25 mouse cellular contexts compared by ENCODE assay signal in the genomic region with DNA sequence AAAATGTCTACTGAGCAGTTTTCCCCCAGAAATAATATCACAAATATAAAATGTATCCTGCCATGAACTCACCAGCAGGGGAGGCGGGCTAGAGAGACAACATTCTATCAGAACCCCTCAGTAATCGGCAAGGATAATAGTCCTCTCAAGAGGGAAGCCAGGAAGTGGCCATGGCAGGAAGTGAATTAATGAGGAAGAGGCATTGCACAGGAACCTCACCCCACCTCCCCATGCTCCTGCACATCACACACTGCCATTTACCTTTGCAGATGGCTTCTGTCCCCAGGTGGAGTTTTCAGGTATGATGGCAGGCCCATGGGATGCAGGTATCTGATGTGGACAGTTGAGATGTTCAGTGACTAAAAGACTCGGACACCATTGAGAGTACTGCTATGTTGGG.
"Had no signal": no experiment of that assay in that cellular context is flagged by ENCODE, and none has a peak within 500 bp of the region (broad histone marks: within the 10 kb centered on the region; RNA-seq: fewer than 3 reads in every experiment).

No protein-coding gene starts in this region.

- H3K36me3 ChIP-seq: heart, embryonic 12.5 days; hindbrain, embryonic 10.5 days; hindbrain, embryonic 12.5 days; kidney, embryonic 15.5 days; limb, embryonic 13.5 days; limb, embryonic 15.5 days had no signal

- H3K9me3 ChIP-seq: kidney, embryonic 15.5 days; limb, embryonic 13.5 days; limb, embryonic 15.5 days had no signal

- H3K27ac ChIP-seq: gastrocnemius, adult 2 months; heart, adult 2 months; hindbrain, embryonic 10.5 days; hindbrain, embryonic 12.5 days; hindbrain, embryonic 14.5 days; hindbrain, postnatal 0 days; kidney, embryonic 15.5 days; kidney, postnatal 0 days; limb, embryonic 13.5 days; limb, embryonic 15.5 days had no signal

- ATAC-seq: hindbrain, postnatal 0 days; intestine, embryonic 16.5 days had no signal

- H3K4me3 ChIP-seq: gastrocnemius, adult 2 months; heart, adult 2 months; heart, embryonic 12.5 days; hindbrain, embryonic 10.5 days; hindbrain, embryonic 12.5 days; kidney, embryonic 15.5 days; limb, embryonic 13.5 days; limb, embryonic 15.5 days had no signal

- DNase-seq: gastrocnemius, adult 2 months; gastrocnemius, postnatal 10 days; gastrocnemius, postnatal 25 days; heart, adult 11 months; heart, adult 2 months; heart, postnatal 10 days; heart, postnatal 4 days; kidney, adult 11 months; kidney, adult 2 months; kidney, adult 9 months; kidney, postnatal 14 days; kidney, postnatal 36 days; layer of hippocampus, adult 9-11 months; layer of hippocampus, postnatal 36 days; left cerebral cortex, postnatal 4 days had no signal

- H3K9ac ChIP-seq: heart, embryonic 12.5 days; hindbrain, embryonic 12.5 days; hindbrain, embryonic 14.5 days; kidney, embryonic 15.5 days; limb, embryonic 13.5 days; limb, embryonic 15.5 days had no signal

- H3K4me1 ChIP-seq: heart, embryonic 12.5 days; kidney, embryonic 15.5 days; limb, embryonic 13.5 days; limb, embryonic 15.5 days had no signal

- H3K4me2 ChIP-seq: heart, embryonic 12.5 days; hindbrain, embryonic 12.5 days; hindbrain, embryonic 14.5 days; kidney, embryonic 15.5 days; limb, embryonic 13.5 days; limb, embryonic 15.5 days had no signal

- H3K27me3 ChIP-seq: heart, embryonic 12.5 days; hindbrain, embryonic 12.5 days; kidney, embryonic 15.5 days; limb, embryonic 13.5 days; limb, embryonic 15.5 days had no signal
